Mouse (Mus musculus) MEL (cell line): ENCODE measurements at regions not wholly inside any gene's neighbourhood (a gene's known extent, or its start where the extent isn't known, plus 50 kb on each side); places are given as distances from the start of the nearest gene placed in this dataset.

Experiments used
- EP300 ChIP-seq, 2 experiments: IDR thresholded peaks; 2 replicates each; pipeline ENCODE4 v1.6.1; 2011; ENCODE audit warnings: improper control_type of control experiment in 2 of 2, low read length in 2 of 2, low read depth in 1 of 2, mild to moderate bottlenecking in 1 of 2
- MAFK ChIP-seq: IDR thresholded peaks from 2 replicates; pipeline ENCODE4 v1.6.1; 2011; ENCODE audit warnings: low read depth, mild to moderate bottlenecking, low read length, improper control_type of control experiment, borderline replicate concordance

DNA sequence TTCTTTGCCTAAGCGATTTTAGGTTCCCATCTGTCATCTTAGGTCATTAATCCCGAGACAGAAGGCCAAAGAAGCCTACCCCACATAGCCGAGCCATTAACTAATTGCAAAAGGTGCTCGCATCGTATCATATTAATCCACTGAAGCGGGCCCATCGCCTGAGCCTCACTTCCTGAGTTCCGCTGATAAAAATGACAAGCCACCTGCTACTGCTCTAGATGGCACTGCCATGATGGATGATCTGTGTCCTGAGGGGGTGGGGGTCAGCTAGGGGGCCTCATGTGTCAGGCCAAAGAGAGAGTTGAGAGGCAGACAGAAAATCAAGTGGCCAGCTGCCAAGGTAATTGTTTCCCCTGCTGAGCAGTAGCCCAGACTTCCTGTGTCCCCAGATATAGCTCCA is 248.7 kb downstream of the H2al1j start:
- TF ChIP-seq EP300 (IDR thresholded peaks at IDR 0.05; ENCODE audit: low read depth in 1 of 2, low read length in 2 of 2) (no peak), MAFK (no peak)
